Mouse (Mus musculus) ovary, postnatal 14 days (tissue): ENCODE measurements around the gene Atp5c1.

Experiments used
- DNase-seq: peaks from one replicate; pipeline ENCODE4 v3.0.0; 2022; ENCODE audit warnings: low spot score

The Atp5c1 gene

DNA sequence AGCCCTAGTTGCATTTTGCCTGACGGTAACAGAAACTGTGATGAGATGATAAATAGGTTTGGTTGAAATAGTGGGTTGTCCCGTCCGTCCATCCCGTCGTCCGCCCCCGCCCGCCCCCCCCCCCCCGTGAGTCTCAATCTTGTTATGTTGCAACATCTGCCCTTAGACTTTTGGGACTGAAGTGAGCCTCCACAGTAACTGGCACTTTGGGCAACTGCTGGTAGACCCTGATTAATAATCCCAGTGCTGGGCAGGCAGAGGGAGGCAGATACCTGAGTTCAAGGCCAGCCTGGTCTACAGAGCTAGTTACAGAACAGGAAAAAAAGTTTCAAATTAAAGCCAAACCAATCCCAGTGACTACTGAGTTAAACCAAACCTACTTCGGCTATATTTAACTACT lies 30.9 kb downstream of the Atp5c1 start:
- DNase-seq = no peak

DNA sequence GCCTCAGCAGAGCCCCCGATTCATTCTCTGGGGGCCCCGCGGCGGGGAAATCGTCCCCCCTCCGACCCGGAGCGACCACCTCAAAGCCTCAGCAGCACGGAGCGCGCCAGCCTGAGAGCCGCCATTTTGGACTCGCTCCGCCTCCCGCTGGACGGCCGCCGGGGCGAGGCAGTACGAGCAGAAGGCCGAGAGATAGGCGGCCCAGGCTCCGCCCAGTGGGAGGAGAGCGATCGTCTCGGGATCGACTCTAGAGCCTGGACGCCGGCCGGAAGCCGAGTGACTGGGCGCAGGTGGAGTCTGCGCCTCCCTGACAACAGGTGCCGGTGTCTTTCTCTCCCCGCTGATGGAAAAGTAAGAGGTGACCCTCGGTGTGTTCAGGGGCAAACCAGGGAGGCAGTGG lies 31.8 kb downstream of the Atp5c1 start, which contains the start of gene Taf3:
TSS of gene Taf3 (minus strand) at position 136 of the 400 bp plus-strand sequence.
- DNase-seq = peak; percentile 85

DNA sequence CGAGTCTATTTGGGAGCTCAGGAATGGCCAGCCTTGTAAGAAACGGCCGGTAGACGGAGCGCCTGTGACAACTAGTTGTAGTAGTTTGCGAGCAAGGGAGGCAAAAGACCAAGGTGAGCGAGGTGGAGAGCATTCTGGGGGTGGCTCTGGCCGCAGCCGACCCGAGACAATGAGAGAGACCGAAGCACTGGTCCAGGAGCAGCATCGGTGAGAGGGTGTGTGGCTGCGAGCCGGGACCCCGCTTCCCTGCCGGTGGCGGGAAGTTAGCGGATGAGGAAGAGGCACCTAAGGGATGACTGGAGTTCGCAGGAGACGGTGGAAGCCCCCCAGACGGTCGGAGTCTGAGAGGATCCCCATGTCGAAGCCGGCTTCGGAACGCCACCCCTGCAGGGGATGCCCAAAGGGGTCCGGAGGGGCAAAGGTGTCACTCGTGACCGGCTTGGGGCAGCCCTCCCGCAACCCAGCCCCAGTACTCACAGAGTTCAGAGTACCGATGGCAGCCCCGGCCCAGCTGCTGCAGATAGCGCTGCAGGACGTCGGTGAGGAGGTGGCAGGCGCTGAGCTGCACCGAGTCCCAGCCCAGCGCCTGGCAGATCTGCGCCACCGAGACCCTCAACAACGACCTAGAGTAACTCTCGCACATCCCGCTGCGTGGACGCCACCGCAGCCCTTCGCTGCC lies 32.4 kb downstream of the Atp5c1 start:
- peak; percentile 7 for DNase-seq

DNA sequence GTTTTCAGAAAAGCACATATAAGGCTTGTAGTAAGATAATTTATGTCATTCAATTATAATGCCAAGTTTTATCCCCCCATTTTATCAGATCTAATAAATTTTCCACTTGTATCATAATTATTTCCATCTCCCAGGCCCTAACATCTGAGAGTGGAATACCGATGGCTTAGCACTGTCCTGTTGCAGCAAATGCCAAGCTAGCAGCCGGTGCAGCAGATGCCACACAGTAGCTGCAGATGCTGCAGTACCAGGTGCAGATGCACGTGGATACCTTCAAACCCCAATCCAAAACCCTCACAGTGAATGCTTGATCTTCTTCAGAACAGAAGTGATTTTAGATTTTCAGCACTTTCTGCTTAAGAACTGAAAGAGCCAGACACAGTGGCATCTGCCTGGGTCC lies 45.3 kb downstream of the Atp5c1 start:
- no peak for DNase-seq

DNA sequence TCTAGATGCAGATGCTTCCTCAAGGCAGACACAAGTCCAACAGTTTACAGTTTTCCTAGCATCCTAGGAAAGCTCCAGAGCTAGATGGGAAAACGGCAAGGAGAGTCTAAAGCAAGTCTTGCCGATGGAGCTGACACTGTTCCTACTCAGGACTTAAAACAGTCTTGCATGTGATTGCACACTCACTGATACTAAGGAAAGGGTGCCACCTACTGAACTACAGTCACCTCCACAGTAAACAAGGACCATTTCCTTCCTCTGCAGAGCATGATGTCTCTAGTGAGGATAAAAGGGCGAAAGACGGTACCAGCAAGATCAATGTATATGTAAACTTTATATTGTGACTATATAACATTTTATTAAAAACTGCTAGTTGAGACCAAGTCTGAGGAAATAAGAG lies 46.6 kb downstream of the Atp5c1 start:
- DNase-seq = no peak

DNA sequence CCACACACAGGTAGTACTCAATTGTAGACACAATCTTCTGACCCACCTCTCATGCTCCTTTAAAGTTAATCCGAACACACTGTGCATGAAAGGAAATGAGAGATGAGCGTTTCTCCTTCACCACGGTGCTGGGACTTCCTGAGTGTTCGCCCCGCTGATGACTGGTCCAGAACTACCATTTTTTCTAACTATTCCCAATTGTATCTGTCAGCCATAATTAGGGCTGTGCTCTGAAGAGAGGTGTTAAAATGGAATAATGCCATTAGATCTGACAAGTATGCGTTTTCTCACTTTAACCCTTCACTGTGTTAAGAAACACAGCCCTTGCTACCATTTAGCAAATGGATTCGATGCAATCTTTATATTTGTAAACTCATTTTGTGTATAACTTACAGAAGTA lies 50.6 kb downstream of the Atp5c1 start:
- no peak for DNase-seq

DNA sequence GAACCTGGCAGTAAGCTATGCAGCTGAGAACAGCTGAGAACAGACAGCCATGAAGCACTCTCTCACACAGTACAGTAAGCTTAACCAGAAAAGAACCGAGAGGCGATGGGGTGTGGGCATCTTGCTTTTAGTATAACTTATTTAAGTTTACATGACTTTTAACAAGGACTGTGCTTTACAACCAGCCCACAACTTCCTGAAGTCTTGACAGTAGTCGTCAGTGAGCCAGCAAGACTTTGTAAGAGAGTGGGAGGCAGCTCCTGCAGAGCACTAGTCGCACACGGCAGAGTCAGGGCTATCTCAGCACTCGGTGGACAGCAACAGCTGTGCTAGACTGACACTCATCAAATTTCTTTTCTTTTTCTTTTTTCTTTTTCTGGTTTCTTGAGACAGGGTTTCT lies 56.0 kb downstream of the Atp5c1 start:
- DNase-seq = no peak

DNA sequence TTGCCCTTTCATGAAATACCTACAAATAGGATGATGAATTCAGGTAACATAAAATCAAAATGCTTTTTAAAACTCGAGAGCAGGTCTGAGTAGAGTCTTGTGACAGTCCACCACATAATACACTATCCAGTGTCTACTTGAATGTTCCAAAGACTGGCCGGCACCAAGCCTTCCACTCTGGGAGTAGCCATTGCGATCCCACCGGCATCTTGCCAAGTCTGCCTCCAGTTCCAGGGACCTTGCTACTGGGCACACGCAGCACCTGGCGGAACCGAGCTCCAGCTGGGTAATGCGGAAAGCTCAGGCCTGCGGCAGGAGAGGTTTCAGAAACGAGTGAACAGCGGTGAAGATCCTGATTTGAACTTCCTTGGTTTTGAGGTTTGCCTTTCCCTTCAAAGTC lies 59.0 kb downstream of the Atp5c1 start:
- DNase-seq = no peak

DNA sequence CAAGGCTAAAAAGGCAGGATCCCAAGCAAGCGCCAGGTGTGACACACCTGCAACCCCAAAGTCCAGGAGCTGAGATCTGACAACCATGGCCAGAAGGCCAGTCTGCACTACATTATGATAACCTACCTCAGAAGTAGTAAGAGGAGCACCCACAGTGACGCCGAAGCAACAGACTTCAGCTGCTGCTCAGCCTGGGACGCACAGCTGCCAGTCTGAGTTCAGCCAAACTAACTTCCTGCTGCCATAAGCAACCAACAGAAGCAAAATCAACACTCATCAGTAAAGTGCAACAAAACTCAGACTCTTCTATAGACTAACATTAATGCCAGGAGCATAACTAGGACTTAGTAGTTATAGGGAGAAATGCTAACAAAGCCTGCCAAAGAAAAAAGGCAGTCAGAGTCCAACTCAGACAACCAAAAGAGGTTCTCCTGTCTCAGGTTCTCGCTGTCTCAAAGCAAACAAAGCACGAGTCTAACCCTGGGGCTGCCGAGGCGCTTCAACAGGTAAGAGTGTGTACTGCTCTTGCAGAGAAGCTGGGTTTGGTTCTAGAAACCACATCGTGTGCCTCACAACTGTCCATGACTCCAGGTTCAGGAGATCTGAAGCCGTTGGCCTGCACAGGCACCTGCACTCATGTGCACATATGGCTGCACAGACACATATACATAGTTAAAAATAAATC lies 65.2 kb downstream of the Atp5c1 start:
- no peak for DNase-seq

DNA sequence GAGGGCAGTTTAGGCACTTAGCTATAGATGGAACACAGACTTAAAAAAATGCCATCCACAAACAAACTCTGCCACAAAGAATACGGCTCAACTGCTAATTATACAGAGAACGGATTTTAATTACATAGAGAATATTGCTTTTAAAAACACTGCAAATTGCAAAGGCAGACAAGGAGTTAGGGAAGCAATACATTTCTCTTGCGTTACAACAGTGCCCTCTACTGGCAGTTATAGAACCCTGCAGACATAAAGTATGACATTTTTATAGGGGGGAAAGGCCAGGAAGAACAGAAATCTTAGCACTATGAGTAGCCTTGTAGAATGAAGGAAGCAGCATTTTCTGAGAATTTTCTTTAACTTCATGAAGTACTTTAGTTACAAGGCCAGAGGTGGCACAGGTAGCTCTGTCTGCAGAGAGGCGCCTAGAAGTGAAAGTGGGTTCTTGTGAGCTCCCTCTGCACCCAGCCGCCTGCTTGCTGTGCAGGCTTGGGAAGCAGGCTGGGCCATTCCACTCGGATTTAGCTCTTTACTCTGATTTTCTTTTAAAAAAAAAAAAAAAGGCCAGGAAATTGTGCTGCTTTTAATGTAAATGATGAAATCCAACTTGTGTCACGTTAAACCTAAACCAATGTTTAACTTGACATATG lies 69.9 kb downstream of the Atp5c1 start:
- DNase-seq = peak; percentile 33

DNA sequence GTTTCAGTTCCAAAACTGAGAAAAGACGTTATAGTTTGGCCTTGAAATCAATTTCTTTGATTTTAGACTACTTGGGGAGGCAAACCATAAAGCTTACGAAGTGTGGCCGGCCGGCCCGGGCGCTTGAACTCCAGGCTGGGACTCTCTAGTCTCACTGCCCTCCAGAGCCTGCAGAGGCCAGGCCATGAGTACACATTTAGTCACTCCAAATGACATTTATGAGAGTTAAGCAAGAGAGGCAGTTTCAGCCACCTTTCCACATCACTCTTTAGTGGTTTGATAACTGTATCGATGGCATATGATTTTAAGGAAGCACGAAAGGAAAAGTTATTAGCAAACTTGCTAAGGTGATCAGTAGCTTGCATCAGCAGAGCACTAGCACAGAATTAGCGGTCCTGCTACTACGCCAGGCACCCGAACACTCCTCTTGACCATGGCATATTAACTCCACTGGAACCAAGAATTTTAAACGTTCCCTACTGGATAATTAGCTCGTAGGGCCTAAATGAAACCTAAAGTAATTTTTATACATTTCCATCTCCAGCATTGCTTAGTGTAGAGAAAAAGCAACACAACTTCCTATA lies 70.5 kb downstream of the Atp5c1 start:
- no peak for DNase-seq

DNA sequence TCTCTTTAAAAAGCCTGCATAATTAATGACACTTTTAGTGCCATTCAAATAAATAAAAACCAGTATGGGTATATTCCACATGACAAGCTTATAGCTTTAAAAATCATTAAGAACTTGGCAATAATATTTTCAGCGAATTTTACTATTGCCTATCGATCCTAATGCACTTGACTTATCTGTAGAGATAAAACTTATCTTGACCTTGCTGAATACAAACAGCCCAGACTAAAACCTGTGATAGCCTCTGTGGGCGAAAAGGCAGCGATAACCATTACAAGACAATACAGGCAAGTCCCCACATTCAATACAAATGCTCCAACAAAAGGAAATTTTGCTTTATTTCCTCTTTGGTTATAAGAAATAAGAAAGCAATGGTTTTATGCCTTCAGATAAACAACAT lies 71.7 kb downstream of the Atp5c1 start:
- DNase-seq = no peak
